Mouse (Mus musculus): Measurements from ENCODE around the gene Zfp64. TPM values are rescaled to one million over a fixed set of nuclear protein-coding genes. Genes with fewer than 3 reads are reported as not detected.

Zfp64 gene
- polyA plus RNA-seq (2016; fragmentation: Nextera tagmentation; extraction: Ambion mirVana) = 40.4 and 44.3 TPM in 2 replicates

GRCm38 (mm10) chr2:168954835-168955716, at the start of gene Zfp64:
Gene Zfp64, minus strand, starts transcription at chr2:168955587.
- Histone ChIP-seq H3K27me3 (ENCODE audit: low read depth, poor library complexity, severe bottlenecking) (no peaks in the 10 kb centered on the region), H3K36me3 (peaks cover 29% of the 10 kb centered on the region), H3K4me1 (peaks cover 29% of the 10 kb centered on the region), H3K4me3 (peak within 1 kb of the TSS; percentile 97), H3K9me3 (replicated peaks) (no peaks in the 10 kb centered on the region), H3K27ac (peak within 1 kb of the TSS; percentile 95)
- WGBS = under 1% methylated on average over 52 of the region's 52 CpGs
- DNase-seq (ENCODE audit: low spot score) = peak; percentile 85

DNA sequence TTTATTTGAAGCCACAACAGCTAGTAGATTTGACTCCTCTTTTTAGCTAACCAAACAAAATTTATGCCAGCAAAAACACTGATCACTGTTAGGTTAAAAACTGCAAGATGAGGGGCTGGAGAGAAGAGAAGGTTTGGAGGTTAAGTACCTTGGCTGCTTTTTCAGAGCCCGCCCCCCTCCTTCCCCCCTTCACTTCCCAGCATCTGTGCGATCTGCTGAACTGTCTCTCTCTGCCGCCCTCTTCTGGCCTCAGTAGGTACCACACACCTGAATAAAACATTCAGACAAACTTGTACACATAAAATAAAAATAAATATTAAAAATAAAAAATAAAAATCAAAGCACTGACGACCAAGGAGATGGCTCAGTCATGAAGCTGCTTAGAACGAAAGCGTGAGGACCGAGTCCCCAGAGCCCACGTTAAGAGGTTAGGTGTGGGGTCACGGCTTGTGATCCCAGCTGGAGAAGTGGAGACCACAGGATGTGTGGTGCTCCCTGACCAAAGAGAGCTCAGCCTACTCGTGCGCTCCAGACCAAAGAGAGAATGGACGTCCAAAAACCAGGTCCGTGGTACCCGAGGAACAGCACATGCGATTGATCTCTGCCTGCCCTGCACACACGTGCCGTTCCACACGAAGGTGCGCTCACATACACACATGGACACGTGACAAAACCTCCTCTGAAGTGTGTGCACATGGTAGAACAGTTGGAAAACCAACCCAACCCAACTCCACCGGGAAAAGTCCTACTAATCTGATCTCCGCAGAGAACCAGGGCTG, 37.4 kb upstream of the Zfp64 start:
- Histone ChIP-seq H3K4me1 (peaks cover 19% of the 10 kb centered on the region), H3K27me3 (ENCODE audit: low read depth, poor library complexity, severe bottlenecking) (no peaks in the 10 kb centered on the region), H3K36me3 (no peaks in the 10 kb centered on the region), H3K27ac (no peak overlapping the region), H3K4me3 (no peak overlapping the region), H3K9me3 (replicated peaks) (no peaks in the 10 kb centered on the region)
- WGBS = 77% methylated on average over 22 of the region's 22 CpGs
- DNase-seq (ENCODE audit: low spot score) = peak; percentile 64

GRCm38 (mm10) chr2:168990957-168991356, 35.6 kb upstream of the Zfp64 start:
- Histone ChIP-seq H3K27ac (peak overlapping the region; percentile 65), H3K4me1 (peaks cover 19% of the 10 kb centered on the region), H3K9me3 (replicated peaks) (no peaks in the 10 kb centered on the region), H3K36me3 (no peaks in the 10 kb centered on the region), H3K27me3 (ENCODE audit: low read depth, poor library complexity, severe bottlenecking) (no peaks in the 10 kb centered on the region), H3K4me3 (no peak overlapping the region)
- 87% methylated on average over 4 of the region's 4 CpGs for WGBS
- DNase-seq (ENCODE audit: low spot score) = no peak

- Histone ChIP-seq H3K4me1 (peaks cover 19% of the 10 kb centered on the region), H3K27ac (peak overlapping the region; percentile 70; the same call in 1 of the 2 replicates), H3K36me3 (no peaks in the 10 kb centered on the region), H3K27me3 (ENCODE audit: low read depth, poor library complexity, severe bottlenecking) (no peaks in the 10 kb centered on the region), H3K9me3 (replicated peaks) (no peaks in the 10 kb centered on the region), H3K4me3 (no peak overlapping the region)
- 65% methylated on average over 13 of the region's 13 CpGs for WGBS
- no peak for DNase-seq (ENCODE audit: low spot score)
Measured at GRCm38 (mm10) chr2:168990061-168990753, 34.8 kb upstream of the Zfp64 start.

GRCm38 (mm10) chr2:168988056-168988455, 32.7 kb upstream of the Zfp64 start:
- DNase-seq (ENCODE audit: low spot score) = no peak
- H3K9me3 ChIP-seq (replicated peaks) = no peaks in the 10 kb centered on the region
- H3K4me1 ChIP-seq = peaks cover 19% of the 10 kb centered on the region
- WGBS = 89% methylated on average over 1 of the region's 1 CpGs
- no peak overlapping the region for H3K4me3 ChIP-seq
- H3K27me3 ChIP-seq (ENCODE audit: low read depth, poor library complexity, severe bottlenecking) = no peaks in the 10 kb centered on the region
- H3K36me3 ChIP-seq = no peaks in the 10 kb centered on the region
- no peak overlapping the region for H3K27ac ChIP-seq

- no peak for DNase-seq (ENCODE audit: low spot score)
- Histone ChIP-seq H3K9me3 (replicated peaks) (no peaks in the 10 kb centered on the region), H3K36me3 (no peaks in the 10 kb centered on the region), H3K27ac (no peak overlapping the region), H3K27me3 (ENCODE audit: low read depth, poor library complexity, severe bottlenecking) (no peaks in the 10 kb centered on the region), H3K4me1 (peaks cover 17% of the 10 kb centered on the region), H3K4me3 (no peak overlapping the region)
- WGBS = 75% methylated on average over 13 of the region's 13 CpGs
Measured at GRCm38 (mm10) chr2:168987421-168987820, 32.0 kb upstream of the Zfp64 start.

DNA sequence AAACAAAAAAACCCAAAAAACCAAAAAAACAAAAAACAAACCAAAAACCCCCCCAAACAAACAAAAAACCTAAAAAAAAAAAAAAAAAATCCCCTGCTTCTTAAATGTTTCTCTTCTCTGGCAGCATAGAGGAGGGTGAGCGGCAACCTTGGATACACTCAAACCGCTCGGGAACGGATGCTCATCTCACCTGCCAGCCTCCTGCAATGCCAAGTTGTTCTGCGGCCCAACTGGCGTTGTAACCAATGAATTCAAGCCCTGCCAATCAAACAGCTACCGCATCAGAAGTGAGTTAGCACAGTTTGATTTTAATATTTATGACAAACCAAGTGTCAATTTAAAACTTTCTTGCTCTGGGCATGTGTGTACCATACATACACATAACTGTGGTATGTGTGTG, 26.6 kb upstream of the Zfp64 start:
- Histone ChIP-seq H3K4me1 (peaks cover 9% of the 10 kb centered on the region), H3K27ac (no peak overlapping the region), H3K4me3 (no peak overlapping the region), H3K27me3 (ENCODE audit: low read depth, poor library complexity, severe bottlenecking) (no peaks in the 10 kb centered on the region), H3K36me3 (no peaks in the 10 kb centered on the region), H3K9me3 (replicated peaks) (no peaks in the 10 kb centered on the region)
- WGBS = 96% methylated on average over 7 of the region's 7 CpGs
- no peak for DNase-seq (ENCODE audit: low spot score)

- Histone ChIP-seq H3K27me3 (ENCODE audit: low read depth, poor library complexity, severe bottlenecking) (no peaks in the 10 kb centered on the region), H3K36me3 (no peaks in the 10 kb centered on the region), H3K4me3 (peak overlapping the region; percentile 26), H3K9me3 (replicated peaks) (no peaks in the 10 kb centered on the region), H3K27ac (no peak overlapping the region), H3K4me1 (peaks cover 9% of the 10 kb centered on the region)
- WGBS = 76% methylated on average over 12 of the region's 12 CpGs
- no peak for DNase-seq (ENCODE audit: low spot score)
Measured at GRCm38 (mm10) chr2:168981448-168981847, 26.1 kb upstream of the Zfp64 start.

DNA sequence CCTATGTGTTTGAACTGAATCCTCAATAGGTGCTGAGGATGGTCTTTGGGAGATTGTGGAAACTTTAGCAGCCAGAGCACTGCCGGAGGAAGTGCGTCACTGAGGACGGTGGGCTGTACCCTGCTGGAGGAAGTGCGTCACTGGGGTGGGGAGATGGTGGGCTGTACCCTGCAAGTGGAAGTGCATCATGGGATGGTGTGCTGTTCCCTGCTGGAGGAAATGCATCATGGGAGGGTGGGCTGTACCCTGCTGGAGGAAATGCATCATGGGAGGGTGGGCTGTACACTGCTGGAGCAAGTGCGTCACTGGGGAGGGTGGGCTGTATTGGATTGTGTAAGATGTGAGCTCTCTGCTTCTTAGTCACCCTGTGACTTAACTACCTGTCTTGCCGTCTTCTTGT, 25.5 kb upstream of the Zfp64 start:
- Histone ChIP-seq H3K36me3 (no peaks in the 10 kb centered on the region), H3K27ac (no peak overlapping the region), H3K4me3 (peak overlapping the region; percentile 26), H3K27me3 (ENCODE audit: low read depth, poor library complexity, severe bottlenecking) (no peaks in the 10 kb centered on the region), H3K9me3 (replicated peaks) (no peaks in the 10 kb centered on the region), H3K4me1 (peaks cover 9% of the 10 kb centered on the region)
- 69% methylated on average over 6 of the region's 6 CpGs for WGBS
- DNase-seq (ENCODE audit: low spot score) = peak; percentile 51

- 46% methylated on average over 11 of the region's 11 CpGs for WGBS
- H3K4me3 ChIP-seq = no peak overlapping the region
- no peaks in the 10 kb centered on the region for H3K9me3 ChIP-seq (replicated peaks)
- DNase-seq (ENCODE audit: low spot score) = no peak
- H3K4me1 ChIP-seq = peaks cover 9% of the 10 kb centered on the region
- H3K27ac ChIP-seq = no peak overlapping the region
- H3K36me3 ChIP-seq = no peaks in the 10 kb centered on the region
- no peaks in the 10 kb centered on the region for H3K27me3 ChIP-seq (ENCODE audit: low read depth, poor library complexity, severe bottlenecking)
Measured at GRCm38 (mm10) chr2:168979742-168980141, 24.4 kb upstream of the Zfp64 start.

DNA sequence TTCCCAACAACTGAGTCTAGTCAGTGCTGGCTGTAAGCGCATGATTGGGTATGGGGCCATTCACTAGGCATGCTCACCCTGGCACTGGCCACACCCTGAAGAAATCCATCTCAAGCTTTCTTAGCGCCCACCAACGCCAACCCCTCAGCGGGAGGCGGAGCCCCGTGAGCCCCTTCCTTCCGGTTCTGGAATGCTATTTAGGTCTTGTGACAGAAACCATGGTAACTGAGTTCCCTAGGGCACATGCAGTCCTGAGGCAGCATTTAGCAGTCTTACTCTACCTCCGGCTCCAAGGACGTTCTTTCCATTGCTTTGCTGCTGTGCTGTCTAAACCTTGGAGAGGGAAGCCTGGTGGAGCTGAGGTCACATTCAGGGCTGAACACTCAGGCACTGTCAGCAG, 22.6 kb upstream of the Zfp64 start:
- no peaks in the 10 kb centered on the region for H3K9me3 ChIP-seq (replicated peaks)
- peak overlapping the region; percentile 40; the same call in 1 of the 2 replicates for H3K27ac ChIP-seq
- DNase-seq (ENCODE audit: low spot score) = no peak
- no peak overlapping the region for H3K4me3 ChIP-seq
- no peaks in the 10 kb centered on the region for H3K27me3 ChIP-seq (ENCODE audit: low read depth, poor library complexity, severe bottlenecking)
- H3K4me1 ChIP-seq = peaks cover 9% of the 10 kb centered on the region
- 69% methylated on average over 9 of the region's 9 CpGs for WGBS
- H3K36me3 ChIP-seq = no peaks in the 10 kb centered on the region

GRCm38 (mm10) chr2:168970131-168970530, 14.7 kb upstream of the Zfp64 start:
- no peaks in the 10 kb centered on the region for H3K9me3 ChIP-seq (replicated peaks)
- DNase-seq (ENCODE audit: low spot score) = no peak
- no peak overlapping the region for H3K4me3 ChIP-seq
- H3K27ac ChIP-seq = no peak overlapping the region
- 95% methylated on average over 20 of the region's 20 CpGs for WGBS
- no peaks in the 10 kb centered on the region for H3K4me1 ChIP-seq
- no peaks in the 10 kb centered on the region for H3K36me3 ChIP-seq
- no peaks in the 10 kb centered on the region for H3K27me3 ChIP-seq (ENCODE audit: low read depth, poor library complexity, severe bottlenecking)

Measured in limb, embryonic 10.5 days (tissue).